Mouse (Mus musculus): ENCODE measurements around the gene Pou5f2. TPM values are rescaled to one million over a fixed set of nuclear protein-coding genes. Genes with fewer than 3 reads are reported as not detected.
A peak's percentile ranks its signal among the peaks of the same experiment; 100 is the strongest.

Pou5f2 gene
- 1 to 10 TPM in 1 of 2 experiments, under 1 TPM in 1; 0.73 to 1.4 TPM for total RNA-seq (2021)
- long read RNA-seq, experiment 1, partial matches to known transcripts, result 0 of 1 reads
- long read RNA-seq, experiment 1, other reads (novel, unspliced or antisense), result 0 of 1 reads
- long read RNA-seq, experiment 2, result 0 reads

GRCm38 (mm10) chr13:78024683-78025294 lies at the start of gene Pou5f2:
TSS of gene Pou5f2 (plus strand) at chr13:78024902.
- DNase-seq, result peak; percentile 6

GRCm38 (mm10) chr13:77976248-77976647 lies 48.5 kb upstream of the Pou5f2 start:
- no peak for DNase-seq

GRCm38 (mm10) chr13:77977121-77977520 lies 47.6 kb upstream of the Pou5f2 start:
- DNase-seq, result no peak

GRCm38 (mm10) chr13:77982105-77982851 lies 42.4 kb upstream of the Pou5f2 start:
- DNase-seq, result peak; percentile 6

- no peak for DNase-seq
These were observed 41.9 kb upstream of the Pou5f2 start for GRCm38 (mm10) chr13:77982852-77983202.

GRCm38 (mm10) chr13:77991189-77991886 lies 33.4 kb upstream of the Pou5f2 start:
- DNase-seq, result no peak

- no peak for DNase-seq
These were observed 20.1 kb upstream of the Pou5f2 start for GRCm38 (mm10) chr13:78004649-78005048.

GRCm38 (mm10) chr13:78005344-78005743 lies 19.4 kb upstream of the Pou5f2 start:
- no peak for DNase-seq

GRCm38 (mm10) chr13:78010176-78010575 lies 14.5 kb upstream of the Pou5f2 start:
- DNase-seq, result no peak

- DNase-seq, result no peak
These were observed 8.1 kb downstream of the Pou5f2 start for GRCm38 (mm10) chr13:78032821-78033220.

GRCm38 (mm10) chr13:78037203-78037602 lies 12.5 kb downstream of the Pou5f2 start:
- no peak for DNase-seq

GRCm38 (mm10) chr13:78043203-78043602 lies 18.5 kb downstream of the Pou5f2 start:
- DNase-seq, result no peak

GRCm38 (mm10) chr13:78045116-78045515 lies 20.4 kb downstream of the Pou5f2 start:
- no peak for DNase-seq

Other genes with a start within 250 kb of the Pou5f2 start
- gene Nr2f1, start 174.9 kb downstream of the Pou5f2 start, total RNA-seq (2021), result 1 to 10 TPM; 3.0 to 3.3 TPM